Mouse (Mus musculus) kidney, adult 10 weeks (tissue): Measurements from ENCODE around the gene Olfr370. TPM values are rescaled to one million over a fixed set of nuclear protein-coding genes. Genes with fewer than 3 reads are reported as not detected.

ENCODE experiments used
- polyA plus RNA-seq: library from polyadenylated mRNA; stranded (reverse); fragments of 350-450 nt; fragmentation: Illumina TruSeq; extraction: RNeasy Lipid Tissue Mini Kit (QIAGEN cat#74804); gene quantifications from one replicate; pipeline ENCODE4 v1.2.3, GENCODE M21; 2014; ENCODE audit warnings: low read depth, low replicate concordance

Olfr370 gene
- polyA plus RNA-seq, result not detected

DNA sequence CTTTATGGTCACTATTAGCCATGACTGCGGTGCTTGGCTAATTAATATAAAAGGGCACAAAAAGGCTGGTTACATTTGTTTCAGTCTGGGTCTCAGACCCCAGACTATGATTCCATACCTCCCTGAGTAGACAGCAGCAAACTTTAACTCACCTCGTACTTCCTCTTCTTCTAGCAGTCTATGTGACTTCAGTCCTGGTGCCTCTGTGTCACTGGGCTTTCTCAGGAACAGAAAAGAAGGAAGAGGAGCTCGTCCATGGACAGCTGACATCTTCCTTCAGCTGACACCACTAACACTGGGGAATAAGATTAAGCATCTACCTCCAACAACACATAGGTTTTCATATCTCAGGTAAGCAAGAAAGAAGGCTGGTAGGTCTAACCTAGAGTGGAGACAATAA, at the start of gene Olfr370:
Olfr370 (plus strand) TSS at position 45 of the 400 bp plus-strand sequence.

DNA sequence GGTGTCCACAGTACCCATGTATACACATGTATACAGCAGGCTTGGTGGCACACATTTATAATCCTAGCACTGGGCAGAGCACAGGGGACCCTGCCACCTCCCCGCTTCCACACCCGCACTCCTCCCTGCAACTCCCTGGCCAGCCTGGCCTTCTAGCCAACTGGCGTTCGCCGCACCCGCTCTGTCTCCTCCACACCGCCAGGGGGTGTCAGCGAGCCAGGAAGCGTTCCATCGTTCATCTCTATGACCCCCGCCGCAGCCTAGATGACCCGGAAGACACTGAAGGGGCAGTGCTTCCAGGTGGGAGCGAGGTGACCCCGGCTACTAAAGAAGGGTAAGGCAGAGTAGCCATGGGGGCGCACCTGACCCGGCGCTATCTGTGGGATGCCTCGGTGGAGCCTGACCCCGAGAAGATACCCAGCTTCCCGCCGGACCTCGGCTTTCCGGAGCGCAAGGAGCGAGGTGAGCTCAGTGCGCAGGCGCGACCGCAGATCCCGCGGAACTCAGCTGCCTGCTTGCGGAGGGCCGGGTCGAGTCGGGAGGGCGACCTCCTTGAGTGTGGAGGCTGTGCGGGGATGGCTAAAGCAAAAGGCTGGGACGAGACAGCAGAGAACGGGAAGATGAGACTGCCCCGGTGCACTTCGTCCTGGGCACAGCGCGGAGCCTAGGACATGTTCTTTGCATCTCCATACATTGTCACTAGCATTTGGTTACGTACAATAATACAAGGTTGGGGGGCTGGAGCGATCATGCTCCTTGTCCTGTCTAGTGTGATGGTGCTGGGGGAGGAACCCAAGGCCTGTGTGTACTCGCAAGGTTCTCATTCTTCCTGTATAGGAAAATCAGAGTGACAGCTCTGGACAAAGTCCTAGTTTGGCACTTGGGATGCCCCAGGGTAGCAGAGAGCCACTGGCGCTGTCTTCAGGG, 31.2 kb downstream of the Olfr370 start, which contains the start of gene Ndufb7:
Ndufb7 (plus strand) TSS at position 203 of the 927 bp plus-strand sequence.

Other genes starting within 250 kb of the Olfr370 start
- gene Ucp1, start 245.4 kb upstream of the Olfr370 start, polyA plus RNA-seq, result 3.1 TPM
- gene Elmod2, start 203.3 kb upstream of the Olfr370 start, polyA plus RNA-seq, result 38.2 TPM
- gene Mgat4d, start 187.3 kb upstream of the Olfr370 start, polyA plus RNA-seq, result not detected
- gene Clgn, start 145.9 kb upstream of the Olfr370 start, polyA plus RNA-seq, result 0.20 TPM
- gene Scoc, start 77.4 kb upstream of the Olfr370 start, polyA plus RNA-seq, result 393 TPM
- gene Ndufb7, start 30.9 kb downstream of the Olfr370 start, polyA plus RNA-seq, result 1.1 TPM
- 31.4 TPM for gene Tecr, start 72.2 kb downstream of the Olfr370 start, polyA plus RNA-seq
- gene Dnajb1, start 72.4 kb downstream of the Olfr370 start, polyA plus RNA-seq, result 15.4 TPM
- gene Gipc1, start 116.9 kb downstream of the Olfr370 start, polyA plus RNA-seq, result 0.49 TPM
- 2.7 TPM for gene Ptger1, start 130.9 kb downstream of the Olfr370 start, polyA plus RNA-seq
- 5.9 TPM for gene Pkn1, start 163.4 kb downstream of the Olfr370 start, polyA plus RNA-seq
- 5.4 TPM for gene Ddx39, start 179.4 kb downstream of the Olfr370 start, polyA plus RNA-seq
- 4.5 TPM for gene Adgre5, start 205.5 kb downstream of the Olfr370 start, polyA plus RNA-seq